Mouse (Mus musculus): ENCODE measurements around the gene Pdpk1.

GRCm38 (mm10) chr17:24044482-24044881 lies 106.2 kb downstream of the Pdpk1 start:
- TF ChIP-seq CTCF (IDR thresholded peaks at IDR 0.05; ENCODE audit: control insufficient read depth, insufficient read depth, low read length) (no peak), POLR2A (IDR thresholded peaks at IDR 0.05; ENCODE audit: borderline replicate concordance, control insufficient read depth, low read depth, low read length) (no peak)
